Mouse (Mus musculus): Measurements from ENCODE around the gene Fxyd7.

Gene Fxyd7

GRCm38 (mm10) chr7:31008175-31008574 lies 43.1 kb downstream of the Fxyd7 start:
- DNase-seq (ENCODE audit: low read depth, low spot score) = no peak

GRCm38 (mm10) chr7:31007775-31008174 lies 43.5 kb downstream of the Fxyd7 start:
- DNase-seq (ENCODE audit: low read depth, low spot score) = no peak

- no peak for DNase-seq (ENCODE audit: low read depth, low spot score)
These were observed 48.6 kb downstream of the Fxyd7 start for GRCm38 (mm10) chr7:31002650-31003049.

GRCm38 (mm10) chr7:31000505-31001020 lies 50.7 kb downstream of the Fxyd7 start:
- DNase-seq (ENCODE audit: low read depth, low spot score) = peak; percentile 8

GRCm38 (mm10) chr7:30996491-30996890 lies 54.8 kb downstream of the Fxyd7 start:
- no peak for DNase-seq (ENCODE audit: low read depth, low spot score)

GRCm38 (mm10) chr7:30993986-30994385 lies 57.3 kb downstream of the Fxyd7 start:
- DNase-seq (ENCODE audit: low read depth, low spot score) = no peak
